Mouse (Mus musculus) frontal cortex, adult 2 months (tissue): ENCODE data around the gene Gm20388. TPM values are rescaled to one million over a fixed set of nuclear protein-coding genes. Genes with fewer than 3 reads are reported as not detected.

Experiments
- DNase-seq, 2 experiments: peaks; one replicate each; pipeline ENCODE4 v3.0.0; 2022; ENCODE audit warnings: low spot score in 1 of 2; ENCODE audit errors: extremely low spot score in 1 of 2
- polyA plus RNA-seq: library from polyadenylated mRNA; depleted of rRNA; stranded (reverse); fragments of >200 nt; gene quantifications from 2 replicates; pipeline ENCODE4 v1.2.3, GENCODE M21; 2012

Gm20388 gene
- polyA plus RNA-seq, 1 experiment = 22.2 TPM

GRCm38 (mm10) chr8:121234915-121235314 is 1324.3 kb downstream of the Gm20388 start:
- no peak for DNase-seq

- no peak for DNase-seq
Measured at GRCm38 (mm10) chr8:121239640-121240039, 1329.0 kb downstream of the Gm20388 start.

- no peak for DNase-seq
Measured at GRCm38 (mm10) chr8:121241761-121242552, 1331.3 kb downstream of the Gm20388 start.

- no peak for DNase-seq
Measured at GRCm38 (mm10) chr8:121242671-121243070, 1332.0 kb downstream of the Gm20388 start.

GRCm38 (mm10) chr8:121248823-121249222 is 1338.2 kb downstream of the Gm20388 start:
- DNase-seq = peak in 1 of 2 experiments; percentile 12

- no peak for DNase-seq
Measured at GRCm38 (mm10) chr8:121249433-121249832, 1338.8 kb downstream of the Gm20388 start.

GRCm38 (mm10) chr8:121251089-121251488 is 1340.4 kb downstream of the Gm20388 start:
- no peak for DNase-seq

GRCm38 (mm10) chr8:121255727-121256265 is 1345.2 kb downstream of the Gm20388 start:
- no peak for DNase-seq

GRCm38 (mm10) chr8:121258126-121258792 is 1347.6 kb downstream of the Gm20388 start:
- DNase-seq = no peak

GRCm38 (mm10) chr8:121262728-121263389 is 1352.2 kb downstream of the Gm20388 start:
- no peak for DNase-seq

- no peak for DNase-seq
Measured at GRCm38 (mm10) chr8:121263390-121263775, 1352.7 kb downstream of the Gm20388 start.

GRCm38 (mm10) chr8:121264260-121264659 is 1353.6 kb downstream of the Gm20388 start:
- no peak for DNase-seq

- no peak for DNase-seq
Measured at GRCm38 (mm10) chr8:121271542-121271941, 1360.9 kb downstream of the Gm20388 start.

- DNase-seq = peak in 1 of 2 experiments; percentile 6
Measured at GRCm38 (mm10) chr8:121273195-121273594, 1362.6 kb downstream of the Gm20388 start.

GRCm38 (mm10) chr8:121273620-121274019 is 1363.0 kb downstream of the Gm20388 start:
- peak in 1 of 2 experiments; percentile 19 for DNase-seq

GRCm38 (mm10) chr8:121280414-121280813 is 1369.8 kb downstream of the Gm20388 start:
- no peak for DNase-seq

- no peak for DNase-seq
Measured at GRCm38 (mm10) chr8:121289346-121289745, 1378.7 kb downstream of the Gm20388 start.

GRCm38 (mm10) chr8:121290547-121290946 is 1379.9 kb downstream of the Gm20388 start:
- DNase-seq = no peak

- DNase-seq = no peak
Measured at GRCm38 (mm10) chr8:121293418-121293817, 1382.8 kb downstream of the Gm20388 start.

- DNase-seq = no peak
Measured at GRCm38 (mm10) chr8:121294234-121295108, 1383.8 kb downstream of the Gm20388 start.
